Mouse (Mus musculus) left cerebral cortex, postnatal 36 days (tissue): ENCODE measurements around the gene Fam160a2. TPM values are rescaled to one million over a fixed set of nuclear protein-coding genes. Genes with fewer than 3 reads are reported as not detected.

Experiments
- DNase-seq, 2 experiments: peaks; one replicate each; pipeline ENCODE4 v3.0.0; 2021 to 2022; ENCODE audit warnings: low spot score in 2 of 2, mixed read lengths in 1 of 2
- intact Hi-C: fragments of 180-260 bp; cut with DNase I; formaldehyde crosslinking; loops from one replicate; pipeline ENCODE4 v1.15.1; 2025
- total RNA-seq, 2 experiments: library from RNA; stranded (reverse); gene quantifications; 2 replicates each; pipeline ENCODE4 v1.2.3; 2021

Gene Fam160a2
- total RNA-seq, result 10 to 100 TPM; 77.0 to 83.9 TPM

GRCm38 (mm10) chr7:105399935-105400624, at the start of gene Fam160a2:
Fam160a2 (minus strand) TSS chr7:105400054.
- intact Hi-C loops, result loop anchor here (10.0 kb wide), 1 partner anchor 235 kb away; the partner anchor contains the start of gene Trim3
- DNase-seq, result peak; percentile 99

- DNase-seq, result no peak
These were observed 45.2 kb upstream of the Fam160a2 start for GRCm38 (mm10) chr7:105445076-105445475.

GRCm38 (mm10) chr7:105441426-105441825, 41.6 kb upstream of the Fam160a2 start:
- DNase-seq, result no peak
- intact Hi-C loops, result no loop called here

More at GRCm38 (mm10) chr7:105445076-105445475, 45.2 kb upstream of the Fam160a2 start:
- intact Hi-C loops, result no loop called here

- intact Hi-C loops, result no loop called here
- peak; percentile 47 to 57 for DNase-seq
These were observed 38.3 kb upstream of the Fam160a2 start for GRCm38 (mm10) chr7:105437979-105438772.

GRCm38 (mm10) chr7:105434798-105435197, 34.9 kb upstream of the Fam160a2 start:
- intact Hi-C loops, result no loop called here
- no peak for DNase-seq

GRCm38 (mm10) chr7:105433859-105434258, 34.0 kb upstream of the Fam160a2 start:
- intact Hi-C loops, result no loop called here
- no peak for DNase-seq

- DNase-seq, result no peak
- intact Hi-C loops, result no loop called here
These were observed 32.2 kb upstream of the Fam160a2 start for GRCm38 (mm10) chr7:105432058-105432457.

GRCm38 (mm10) chr7:105426051-105426450, 26.2 kb upstream of the Fam160a2 start:
- intact Hi-C loops, result loop anchor here (5.0 kb wide), 1 partner anchor 41 kb away; no protein-coding TSS in a partner anchor
- no peak for DNase-seq

- DNase-seq, result peak; percentile 63 to 70
- intact Hi-C loops, result loop anchor here (5.0 kb wide), 1 partner anchor 42 kb away; no protein-coding TSS in a partner anchor
These were observed 25.7 kb upstream of the Fam160a2 start, which contains the start of gene Cckbr for GRCm38 (mm10) chr7:105425424-105426043. Cckbr (plus strand) TSS chr7:105425731.

GRCm38 (mm10) chr7:105424368-105424767, 24.5 kb upstream of the Fam160a2 start:
- intact Hi-C loops, result no loop called here
- DNase-seq, result no peak

GRCm38 (mm10) chr7:105420903-105421302, 21.0 kb upstream of the Fam160a2 start:
- DNase-seq, result no peak
- intact Hi-C loops, result no loop called here

GRCm38 (mm10) chr7:105418106-105418505, 18.3 kb upstream of the Fam160a2 start:
- intact Hi-C loops, result no loop called here

GRCm38 (mm10) chr7:105416529-105416928, 16.7 kb upstream of the Fam160a2 start:
- intact Hi-C loops, result no loop called here
- peak in 1 of 2 experiments; percentile 19 for DNase-seq

More at GRCm38 (mm10) chr7:105418106-105418505, 18.3 kb upstream of the Fam160a2 start:
- peak in 1 of 2 experiments; percentile 4 for DNase-seq

GRCm38 (mm10) chr7:105414385-105414784, 14.5 kb upstream of the Fam160a2 start:
- intact Hi-C loops, result loop anchor here (5.0 kb wide), 1 partner anchor 103 kb away; no protein-coding TSS in a partner anchor
- DNase-seq, result peak; percentile 55 to 60

- peak; percentile 77 to 84 for DNase-seq
- intact Hi-C loops, result loop anchor here (2.0 to 5.0 kb wide), 2 partner anchors 63 to 105 kb away; no protein-coding TSS in a partner anchor
These were observed 12.2 kb upstream of the Fam160a2 start for GRCm38 (mm10) chr7:105411874-105412632.

GRCm38 (mm10) chr7:105406322-105406721, 6.5 kb upstream of the Fam160a2 start:
- intact Hi-C loops, result loop anchor here (10.0 kb wide), 1 partner anchor 228 kb away; the partner anchor contains the start of gene Trim3

GRCm38 (mm10) chr7:105404268-105404667, 4.4 kb upstream of the Fam160a2 start, which contains the start of gene Cnga4:
Cnga4 (plus strand) TSS chr7:105404568.
- DNase-seq, result no peak
- intact Hi-C loops, result loop anchor here (10.0 kb wide), 1 partner anchor 231 kb away; the partner anchor contains the start of gene Trim3

More at GRCm38 (mm10) chr7:105406322-105406721, 6.5 kb upstream of the Fam160a2 start:
- no peak for DNase-seq

- intact Hi-C loops, result no loop called here
- DNase-seq, result no peak
These were observed 558 bp downstream of the Fam160a2 start for GRCm38 (mm10) chr7:105399058-105399934.
